Mouse (Mus musculus): ENCODE results near the gene Haspin.

- no peak for TF ChIP-seq CTCF (IDR thresholded peaks at IDR 0.05; ENCODE audit: control insufficient read depth, insufficient read depth, low read length)
- no peak for TF ChIP-seq POLR2A (IDR thresholded peaks at IDR 0.05; ENCODE audit: borderline replicate concordance, control insufficient read depth, low read depth, low read length)
Measured at GRCm38 (mm10) chr11:73094231-73094995, 43.7 kb downstream of the Haspin start.

All from bone marrow, adult 2 months (tissue).